8 mouse cellular contexts compared by ENCODE assay signal in the genomic region with DNA sequence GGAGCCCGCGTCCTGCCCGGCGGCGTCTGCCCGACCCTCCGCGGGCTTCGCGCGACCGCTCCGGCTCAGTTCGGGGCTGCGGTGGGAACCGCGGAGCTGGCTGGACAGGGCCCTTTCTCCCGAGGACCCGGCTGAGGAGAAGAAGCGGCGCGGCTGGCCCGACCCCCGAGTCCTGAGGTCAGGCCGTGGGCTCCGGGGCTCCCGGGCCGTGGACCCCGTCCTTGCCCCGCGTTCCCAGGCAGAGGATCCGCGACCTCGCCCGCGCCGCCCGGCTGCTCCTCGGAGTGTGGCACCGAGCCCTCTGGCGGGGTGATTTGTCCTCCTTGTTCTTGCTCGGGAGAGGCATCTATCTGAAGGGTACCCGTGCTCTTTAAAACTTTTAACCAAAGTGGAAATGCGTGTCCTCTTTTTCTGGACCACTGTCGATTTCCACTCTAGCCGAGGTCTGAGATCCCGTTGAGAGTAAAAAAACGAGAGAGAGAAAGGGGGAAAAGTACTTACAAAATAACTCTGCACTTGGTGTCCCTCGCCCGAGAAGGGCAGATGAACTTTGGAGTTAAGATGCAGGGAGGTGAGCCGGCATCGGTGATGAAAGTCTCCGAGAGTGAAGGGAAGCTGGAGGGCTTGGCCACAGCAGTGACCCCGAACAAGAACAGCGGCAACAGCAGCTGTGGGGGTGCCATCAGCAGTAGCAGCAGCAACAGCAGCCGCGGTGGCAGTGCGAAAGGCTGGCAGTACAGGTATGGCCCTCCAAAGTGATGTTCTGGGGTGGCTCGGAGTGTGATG. TPM values are rescaled to one million over a fixed set of nuclear protein-coding genes. Genes with fewer than 3 reads are reported as not detected.
DNase-seq lines count a peak whose midpoint lies in the region; ATAC-seq lines count a peak whose summit lies in the region.

No protein-coding gene starts in this region.

- peak overlapping the region; percentile 86 for H3K9ac ChIP-seq in forebrain, embryonic 14.5 days (ENCODE audit: low read length)
- peak overlapping the region; percentile 92 for H3K9ac ChIP-seq in limb, embryonic 12.5 days (replicated peaks)
- peak overlapping the region; percentile 98 for H3K9ac ChIP-seq in stomach, embryonic 16.5 days (ENCODE audit: low read length)

- ATAC-seq in forebrain, embryonic 14.5 days = peak; percentile 84
- ATAC-seq in hematopoietic stem cell, adult 5-6 weeks (replicated peaks in 1 of 2; ENCODE audit: insufficient read depth in 1 of 2, low FRiP score in 2 of 2, low TSS enrichment in 1 of 2, low read depth in 1 of 2, poor library complexity in 2 of 2, severe bottlenecking in 2 of 2) = peak; percentile 37 to 41; a peak in 3 of 4 replicates
- ATAC-seq in limb, embryonic 12.5 days (ENCODE audit: insufficient number of reproducible peaks, insufficient read depth, low FRiP score, low TSS enrichment, low read depth) = peak; percentile 43; the same call in 1 of the 2 replicates
- peak; percentile 81 for ATAC-seq in stomach, embryonic 16.5 days (ENCODE audit: insufficient read depth, low FRiP score)

- no peaks in the 10 kb centered on the region for H3K36me3 ChIP-seq in forebrain, embryonic 14.5 days (ENCODE audit: control insufficient read depth, insufficient read depth, low read length)
- no peaks in the 10 kb centered on the region for H3K36me3 ChIP-seq in limb, embryonic 12.5 days
- H3K36me3 ChIP-seq in midbrain, embryonic 10.5 days = no peaks in the 10 kb centered on the region
- no peaks in the 10 kb centered on the region for H3K36me3 ChIP-seq in stomach, embryonic 16.5 days (ENCODE audit: control insufficient read depth, insufficient read depth, low read length)

- peak overlapping the region; percentile 80 for H3K4me3 ChIP-seq in forebrain, embryonic 14.5 days (ENCODE audit: low read depth, low read length)
- H3K4me3 ChIP-seq in limb, embryonic 12.5 days (replicated peaks) = peak overlapping the region; percentile 93
- H3K4me3 ChIP-seq in midbrain, embryonic 10.5 days = peak overlapping the region; percentile 95
- peak overlapping the region; percentile 93 for H3K4me3 ChIP-seq in stomach, embryonic 16.5 days (replicated peaks; ENCODE audit: low read length)

- H3K4me2 ChIP-seq in forebrain, embryonic 14.5 days (ENCODE audit: low read length) = peak overlapping the region; percentile 72
- H3K4me2 ChIP-seq in limb, embryonic 12.5 days = peak overlapping the region; percentile 87
- H3K4me2 ChIP-seq in stomach, embryonic 16.5 days (ENCODE audit: low read depth, low read length) = peak overlapping the region; percentile 90

- peak; percentile 41 for DNase-seq in ovary, postnatal 36 days (ENCODE audit: low spot score)
- no peak for DNase-seq in ovary, postnatal 10 days (ENCODE audit: low spot score)
- DNase-seq in cerebellum, adult 11-12 months = peak; percentile 29
- DNase-seq in forebrain, embryonic 14.5 days (ENCODE audit: low spot score) = peak; percentile 23
- DNase-seq in midbrain, embryonic 10.5 days (ENCODE audit: low spot score) = no peak

- WGBS in forebrain, embryonic 14.5 days = under 1% methylated on average over 46 of the region's 59 CpGs
- WGBS in limb, embryonic 12.5 days = under 1% methylated on average over 59 of the region's 59 CpGs
- under 1% methylated on average over 59 of the region's 59 CpGs for WGBS in midbrain, embryonic 10.5 days
- WGBS in stomach, embryonic 16.5 days = under 1% methylated on average over 59 of the region's 59 CpGs

- peak overlapping the region; percentile 74 for H3K27ac ChIP-seq in forebrain, embryonic 14.5 days (ENCODE audit: low read depth, low read length)
- peak overlapping the region; percentile 91 for H3K27ac ChIP-seq in limb, embryonic 12.5 days
- H3K27ac ChIP-seq in midbrain, embryonic 10.5 days (replicated peaks) = peak overlapping the region; percentile 96
- peak overlapping the region; percentile 94 for H3K27ac ChIP-seq in stomach, embryonic 16.5 days (ENCODE audit: low read length)

- H3K4me1 ChIP-seq in forebrain, embryonic 14.5 days (ENCODE audit: control insufficient read depth, insufficient read depth, low read length) = peaks cover 14% of the 10 kb centered on the region
- H3K4me1 ChIP-seq in limb, embryonic 12.5 days (replicated peaks) = peaks cover 18% of the 10 kb centered on the region
- peaks cover 32% of the 10 kb centered on the region for H3K4me1 ChIP-seq in midbrain, embryonic 10.5 days
- peaks cover 13% of the 10 kb centered on the region for H3K4me1 ChIP-seq in stomach, embryonic 16.5 days (ENCODE audit: control insufficient read depth, insufficient read depth, low read length)

- H3K27me3 ChIP-seq in forebrain, embryonic 14.5 days (replicated peaks; ENCODE audit: control insufficient read depth, insufficient read depth, low read length) = no peaks in the 10 kb centered on the region
- H3K27me3 ChIP-seq in limb, embryonic 12.5 days = no peaks in the 10 kb centered on the region
- no peaks in the 10 kb centered on the region for H3K27me3 ChIP-seq in midbrain, embryonic 10.5 days (ENCODE audit: low read depth, poor library complexity, severe bottlenecking)
- no peaks in the 10 kb centered on the region for H3K27me3 ChIP-seq in stomach, embryonic 16.5 days (ENCODE audit: control insufficient read depth, insufficient read depth, low read length)

- H3K9me3 ChIP-seq in forebrain, embryonic 14.5 days (replicated peaks; ENCODE audit: control insufficient read depth, low read length) = no peaks in the 10 kb centered on the region
- no peaks in the 10 kb centered on the region for H3K9me3 ChIP-seq in limb, embryonic 12.5 days
- no peaks in the 10 kb centered on the region for H3K9me3 ChIP-seq in midbrain, embryonic 10.5 days (replicated peaks)
- no peaks in the 10 kb centered on the region for H3K9me3 ChIP-seq in stomach, embryonic 16.5 days (replicated peaks; ENCODE audit: control insufficient read depth, low read length)

RNA-seq across cellular contexts. Expression of a gene that starts 0.6 kb away (rescaled TPM):
- 14.3 and 16.4 TPM in 2 replicates for polyA plus RNA-seq in forebrain, embryonic 14.5 days (2014; fragmentation: Nextera tagmentation; extraction: Ambion mirVana)
- total RNA-seq in hematopoietic stem cell, adult 5-6 weeks (2017) = 17.5 and 20.2 TPM in 2 replicates
- 27.6 and 28.4 TPM in 2 replicates for polyA plus RNA-seq in limb, embryonic 12.5 days (2016; fragmentation: Nextera tagmentation; extraction: Ambion mirVana)
- 22.3 and 23.3 TPM in 2 replicates for polyA plus RNA-seq in midbrain, embryonic 10.5 days (2016; fragmentation: Nextera tagmentation; extraction: Ambion mirVana)
- 8.8 and 9.5 TPM in 2 replicates for polyA plus RNA-seq in stomach, embryonic 16.5 days (2015; fragmentation: Nextera tagmentation; extraction: Ambion mirVana)

Comparison
In these comparisons a context has a peak if more than half of its experiments do, and no peak if none do; other contexts are left out.
1. DNase-seq: peak in ovary, postnatal 36 days (single experiment), cerebellum, adult 11-12 months (single experiment) and forebrain, embryonic 14.5 days (single experiment); none in ovary, postnatal 10 days (single experiment) and midbrain, embryonic 10.5 days (single experiment).
2. Peak in every context shown above with its lines, with median percentiles within 50 percentile points of each other: ATAC-seq, H3K27ac ChIP-seq, H3K4me2 ChIP-seq, H3K4me3 ChIP-seq and H3K9ac ChIP-seq.